Mouse (Mus musculus) heart, embryonic 11.5 days (tissue): ENCODE results near the gene Kif21a. TPM values are rescaled to one million over a fixed set of nuclear protein-coding genes. Genes with fewer than 3 reads are reported as not detected.

Source experiments
- ATAC-seq: fragments of 200-750 bp; cut with Nextera tagmentation; replicated peaks from 2 replicates; pipeline ENCODE4 v1.8.0; 2017; ENCODE audit warnings: moderate library complexity; ENCODE audit not compliant: insufficient number of reproducible peaks, low FRiP score, low TSS enrichment
- H3K27ac ChIP-seq: fragments of 300-500 bp; sonication (generic); 2 replicates; pipeline ENCODE4 v1.5.1; 2014; ENCODE audit warnings: mild to moderate bottlenecking, low read depth, low read length
- H3K27me3 ChIP-seq: fragments of 300-500 bp; sonication (generic); 2 replicates; pipeline ENCODE4 v1.6.1; 2014; ENCODE audit warnings: mild to moderate bottlenecking, low read length, mixed read lengths; ENCODE audit not compliant: control insufficient read depth, insufficient read depth
- H3K36me3 ChIP-seq: fragments of 300-500 bp; sonication (generic); 2 replicates; pipeline ENCODE4 v1.6.1; 2014; ENCODE audit warnings: mild to moderate bottlenecking, low read length, moderate library complexity, mixed read lengths; ENCODE audit not compliant: control insufficient read depth, insufficient read depth
- H3K4me1 ChIP-seq: fragments of 300-500 bp; sonication (generic); 2 replicates; pipeline ENCODE4 v1.6.1; 2014; ENCODE audit warnings: low read length; ENCODE audit not compliant: control insufficient read depth, insufficient read depth
- H3K4me2 ChIP-seq: fragments of 300-500 bp; sonication (generic); 2 replicates; pipeline ENCODE4 v1.6.1; 2014; ENCODE audit warnings: mild to moderate bottlenecking, moderate library complexity
- H3K4me3 ChIP-seq: fragments of 300-500 bp; sonication (generic); 2 replicates; pipeline ENCODE4 v1.5.1; 2014; ENCODE audit warnings: low read depth, low read length
- H3K9ac ChIP-seq: fragments of 300-500 bp; sonication (generic); 2 replicates; pipeline ENCODE4 v1.6.1; 2014; ENCODE audit warnings: mild to moderate bottlenecking, low read depth, low read length, moderate library complexity
- H3K9me3 ChIP-seq: fragments of 300-500 bp; sonication (generic); replicated peaks from 2 replicates; pipeline ENCODE4 v1.6.1; 2016; ENCODE audit warnings: low read length; ENCODE audit not compliant: control insufficient read depth
- WGBS: fragments of 180-500 bp; shearing (Covaris S2); extraction: QIAGEN DNeasy Blood & Tissue Kit; methylation state at CpG from one replicate; pipeline ENCODE4 v1.1.7; 2014; ENCODE audit not compliant: insufficient replicate concordance; 5-methylcytosine and 5-hydroxymethylcytosine counted together
- polyA plus RNA-seq: library from polyadenylated mRNA; unstranded; fragments of >200 nt; fragmentation: Nextera tagmentation; extraction: Ambion mirVana; gene quantifications from 2 replicates; pipeline ENCODE4 v1.2.1, GENCODE M21; 2014

The Kif21a gene
- polyA plus RNA-seq, 1 experiment from 2014 or later: 6.5 TPM

DNA sequence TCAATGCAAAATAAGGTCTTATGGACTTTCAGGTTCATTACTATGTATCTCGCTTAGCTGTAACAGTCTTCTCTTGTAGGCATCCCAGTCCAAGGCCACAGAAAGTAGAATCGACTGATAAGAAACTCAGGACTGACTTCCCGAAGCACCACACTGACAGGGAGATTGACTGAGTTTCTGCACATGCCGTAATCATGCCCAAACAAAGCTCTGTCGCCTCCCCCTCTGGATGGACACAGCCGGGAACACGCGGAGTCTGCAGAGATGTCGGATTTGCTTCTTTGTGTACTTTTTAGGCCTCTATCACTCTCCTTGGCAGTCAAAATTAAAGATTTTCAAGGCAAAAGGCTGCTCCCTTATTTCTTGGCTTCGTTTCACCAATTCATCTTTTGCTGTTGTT lies 20.8 kb downstream of the Kif21a start:
- ATAC-seq: no peak
- Histone ChIP-seq H3K9ac (no peak overlapping the region), H3K27ac (peak overlapping the region; percentile 32; the same call in 1 of the 2 replicates), H3K9me3 (no peaks in the 10 kb centered on the region), H3K4me1 (no peaks in the 10 kb centered on the region), H3K4me3 (no peak overlapping the region), H3K4me2 (peak overlapping the region; percentile 47), H3K36me3 (no peaks in the 10 kb centered on the region), H3K27me3 (no peaks in the 10 kb centered on the region)
- 54% methylated on average over 10 of the region's 10 CpGs for WGBS

DNA sequence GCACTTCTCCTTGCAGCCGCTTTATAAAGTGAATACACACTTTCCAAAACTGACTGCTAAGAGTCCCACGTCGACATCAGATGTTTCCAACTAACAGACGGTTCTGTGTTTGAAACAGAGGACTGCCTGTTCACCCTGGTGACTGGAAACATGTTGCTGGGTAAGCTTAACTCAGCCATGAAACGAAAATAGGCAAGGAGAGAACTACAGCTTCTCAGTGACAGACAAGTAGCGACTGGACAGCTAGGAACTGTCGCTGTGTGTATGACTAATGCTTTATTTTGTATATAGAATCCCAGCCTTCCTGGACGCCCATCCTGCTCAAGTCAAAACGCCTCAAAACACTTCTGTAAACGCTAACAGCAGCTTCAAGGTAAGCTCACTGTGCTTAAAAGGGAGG lies 21.3 kb downstream of the Kif21a start:
- H3K36me3 ChIP-seq: no peaks in the 10 kb centered on the region
- ATAC-seq: no peak
- no peaks in the 10 kb centered on the region for H3K9me3 ChIP-seq
- no peak overlapping the region for H3K9ac ChIP-seq
- 62% methylated on average over 10 of the region's 10 CpGs for WGBS
- H3K4me2 ChIP-seq: peak overlapping the region; percentile 47
- H3K27me3 ChIP-seq: no peaks in the 10 kb centered on the region
- H3K4me1 ChIP-seq: no peaks in the 10 kb centered on the region
- no peak overlapping the region for H3K4me3 ChIP-seq
- H3K27ac ChIP-seq: peak overlapping the region; percentile 32; the same call in 1 of the 2 replicates

- Histone ChIP-seq H3K4me2 (no peak overlapping the region), H3K27me3 (no peaks in the 10 kb centered on the region), H3K27ac (no peak overlapping the region), H3K4me3 (no peak overlapping the region), H3K9ac (no peak overlapping the region), H3K36me3 (no peaks in the 10 kb centered on the region), H3K4me1 (no peaks in the 10 kb centered on the region), H3K9me3 (no peaks in the 10 kb centered on the region)
- ATAC-seq: no peak
- WGBS: 81% methylated on average over 8 of the region's 8 CpGs
Observed at GRCm38 (mm10) chr15:91022276-91022675, 27.5 kb downstream of the Kif21a start.

GRCm38 (mm10) chr15:91018861-91019187 lies 30.9 kb downstream of the Kif21a start:
- Histone ChIP-seq H3K4me1 (no peaks in the 10 kb centered on the region), H3K27ac (no peak overlapping the region), H3K4me2 (no peak overlapping the region), H3K4me3 (no peak overlapping the region), H3K9me3 (no peaks in the 10 kb centered on the region), H3K27me3 (no peaks in the 10 kb centered on the region), H3K36me3 (no peaks in the 10 kb centered on the region), H3K9ac (no peak overlapping the region)
- WGBS: 57% methylated on average over 3 of the region's 3 CpGs
- ATAC-seq: no peak

DNA sequence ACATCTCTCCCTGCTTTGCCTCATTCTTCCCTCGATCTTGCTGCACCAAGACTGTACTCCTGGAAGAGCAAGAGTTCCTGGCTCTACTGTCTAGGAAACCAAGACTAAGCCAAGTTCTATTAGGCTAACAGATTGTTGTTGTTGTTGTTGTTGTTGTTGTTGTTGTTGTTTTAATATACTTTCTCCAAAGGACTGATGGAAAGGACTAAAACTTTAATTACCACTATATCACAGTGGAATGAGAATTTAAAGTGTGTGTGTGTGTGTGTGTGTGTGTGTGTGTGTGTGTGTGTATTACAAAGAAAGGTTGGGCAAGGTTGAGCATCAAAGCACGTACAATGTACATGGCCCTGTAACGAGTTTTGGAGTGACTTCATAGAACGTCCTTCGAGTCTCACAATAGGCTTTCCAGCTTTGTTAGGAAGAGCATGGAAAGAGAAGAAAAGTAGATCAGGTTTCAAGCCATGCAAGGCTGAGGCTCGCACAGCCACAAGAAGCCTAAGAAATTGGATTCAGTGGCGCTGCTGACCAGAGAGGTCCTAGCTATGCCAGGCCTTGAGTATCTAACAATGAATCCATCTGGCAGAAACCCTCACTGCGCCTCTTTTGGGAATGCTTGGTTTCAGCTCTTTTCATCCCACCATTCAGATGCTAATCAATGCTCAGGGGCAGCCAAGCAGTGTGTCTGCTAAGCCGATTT lies 31.4 kb downstream of the Kif21a start:
- H3K27me3 ChIP-seq: no peaks in the 10 kb centered on the region
- no peak overlapping the region for H3K4me2 ChIP-seq
- H3K4me1 ChIP-seq: no peaks in the 10 kb centered on the region
- ATAC-seq: no peak
- H3K27ac ChIP-seq: no peak overlapping the region
- H3K9me3 ChIP-seq: no peaks in the 10 kb centered on the region
- no peaks in the 10 kb centered on the region for H3K36me3 ChIP-seq
- WGBS: 67% methylated on average over 9 of the region's 9 CpGs
- H3K9ac ChIP-seq: no peak overlapping the region
- H3K4me3 ChIP-seq: no peak overlapping the region

DNA sequence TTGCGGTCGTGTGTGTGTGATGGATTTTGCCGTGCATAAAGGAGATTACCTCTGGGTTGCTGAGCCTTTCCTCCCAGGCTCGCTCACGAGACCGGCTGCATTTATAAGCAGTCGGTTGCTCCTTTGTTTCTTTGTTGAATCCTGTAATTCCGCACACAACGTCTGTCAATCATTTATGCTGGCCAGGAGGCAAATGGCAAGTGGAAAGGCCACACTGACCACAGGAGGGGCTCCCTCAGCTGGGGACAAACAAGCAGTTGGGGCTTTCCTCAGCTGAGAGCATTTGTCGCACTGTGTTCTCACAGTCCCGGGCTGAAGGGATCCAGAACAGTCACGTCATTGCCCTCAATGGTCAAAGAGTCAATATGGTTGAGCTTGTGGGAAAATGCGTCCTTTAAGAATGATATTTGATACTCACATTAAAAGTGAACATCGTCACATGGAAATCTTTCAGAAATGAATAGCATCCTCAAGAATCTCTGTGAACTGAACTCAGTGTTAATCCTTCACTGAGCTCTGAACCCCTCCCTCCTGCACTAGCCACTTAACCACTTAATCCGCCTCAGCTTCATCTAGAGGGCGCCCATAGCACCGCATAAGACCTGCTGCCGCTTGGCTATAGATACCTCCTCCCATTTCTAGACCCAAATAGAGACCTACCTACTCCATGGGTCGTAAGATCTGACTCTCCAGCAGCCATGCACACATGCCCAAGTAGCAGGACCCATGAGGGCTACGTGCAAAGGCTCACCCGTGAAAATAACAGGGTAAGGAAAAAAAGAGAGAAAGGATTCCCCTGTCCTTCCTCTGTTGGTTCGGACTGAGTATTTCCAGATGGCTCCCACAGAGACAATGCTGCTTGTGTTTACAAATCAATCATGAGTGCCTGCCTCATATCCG lies 32.2 kb downstream of the Kif21a start:
- WGBS: 63% methylated on average over 23 of the region's 23 CpGs
- Histone ChIP-seq H3K27me3 (no peaks in the 10 kb centered on the region), H3K27ac (no peak overlapping the region), H3K36me3 (no peaks in the 10 kb centered on the region), H3K4me1 (no peaks in the 10 kb centered on the region), H3K4me2 (no peak overlapping the region), H3K4me3 (no peak overlapping the region), H3K9ac (no peak overlapping the region), H3K9me3 (no peaks in the 10 kb centered on the region)
- no peak for ATAC-seq

- no peak for ATAC-seq
- Histone ChIP-seq H3K4me1 (no peaks in the 10 kb centered on the region), H3K4me3 (no peak overlapping the region), H3K9ac (no peak overlapping the region), H3K27me3 (no peaks in the 10 kb centered on the region), H3K27ac (no peak overlapping the region), H3K4me2 (no peak overlapping the region), H3K9me3 (no peaks in the 10 kb centered on the region), H3K36me3 (no peaks in the 10 kb centered on the region)
- WGBS: 85% methylated on average over 12 of the region's 12 CpGs
Observed at GRCm38 (mm10) chr15:91016366-91016765, 33.4 kb downstream of the Kif21a start.

DNA sequence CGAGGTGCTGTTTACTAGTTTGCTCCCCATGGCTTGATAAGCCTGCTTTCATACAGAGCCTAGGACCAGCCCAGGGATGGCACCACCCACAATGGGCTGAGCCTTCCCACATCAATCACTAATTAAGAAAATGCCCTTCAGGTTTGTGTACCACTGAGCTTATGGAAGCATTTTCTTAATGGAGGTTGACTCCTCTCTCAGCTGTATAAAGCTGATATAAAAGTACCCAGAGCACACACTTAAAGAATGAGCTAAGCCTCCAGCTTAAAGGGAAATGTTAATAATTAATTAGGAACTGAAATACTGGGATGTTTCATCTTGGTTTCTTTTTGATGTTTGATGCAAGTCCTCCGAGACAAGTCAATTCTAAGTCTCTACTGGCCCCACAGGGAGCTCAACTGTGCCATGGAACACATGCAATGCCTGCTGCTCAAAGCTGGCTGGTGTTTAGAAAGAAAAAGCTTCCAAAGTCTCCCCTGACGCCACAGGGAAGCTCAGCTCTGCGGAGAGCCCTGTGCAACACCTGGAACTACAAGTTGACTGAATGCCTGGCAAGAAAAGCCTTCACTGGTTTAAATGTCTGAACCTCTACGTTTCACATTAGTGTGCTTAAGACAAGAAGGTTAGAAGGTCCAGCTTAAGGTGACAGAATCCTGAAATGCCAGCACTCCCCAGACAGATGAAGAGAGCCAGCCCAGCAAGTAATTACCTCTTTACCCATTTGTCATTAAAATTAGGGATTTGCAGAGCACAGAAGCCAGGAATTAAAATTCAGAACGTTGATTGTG lies 36.8 kb downstream of the Kif21a start:
- no peak overlapping the region for H3K9ac ChIP-seq
- H3K4me1 ChIP-seq: no peaks in the 10 kb centered on the region
- H3K36me3 ChIP-seq: no peaks in the 10 kb centered on the region
- H3K9me3 ChIP-seq: no peaks in the 10 kb centered on the region
- no peak overlapping the region for H3K4me3 ChIP-seq
- no peak overlapping the region for H3K4me2 ChIP-seq
- ATAC-seq: no peak
- no peak overlapping the region for H3K27ac ChIP-seq
- no peaks in the 10 kb centered on the region for H3K27me3 ChIP-seq
- WGBS: 31% methylated on average over 6 of the region's 6 CpGs
